Mouse (Mus musculus) adrenal gland, postnatal 36 days (tissue): ENCODE results near the gene Rabepk. TPM values are rescaled to one million over a fixed set of nuclear protein-coding genes. Genes with fewer than 3 reads are reported as not detected.
"Not testable (repeated sequence)": the region's sequence is repeated elsewhere in the genome, so short reads cannot be mapped to it uniquely, and the experiment has no call there.

Experiments used
- DNase-seq, 2 experiments: peaks; one replicate each; pipeline ENCODE4 v3.0.0; 2021; ENCODE audit warnings: mixed read lengths in 1 of 2
- total RNA-seq, 2 experiments: library from RNA; stranded (reverse); gene quantifications; 2 replicates each; pipeline ENCODE4 v1.2.3; 2021

The Rabepk gene
- total RNA-seq, 2 experiments from 2014 or later, result 27.6 to 29.7 TPM

- no peak for DNase-seq
Measured at GRCm38 (mm10) chr2:34764801-34765200, 34.9 kb downstream of the Rabepk start.

- DNase-seq, result no peak
Measured at GRCm38 (mm10) chr2:34762872-34763271, 36.8 kb downstream of the Rabepk start.

DNA sequence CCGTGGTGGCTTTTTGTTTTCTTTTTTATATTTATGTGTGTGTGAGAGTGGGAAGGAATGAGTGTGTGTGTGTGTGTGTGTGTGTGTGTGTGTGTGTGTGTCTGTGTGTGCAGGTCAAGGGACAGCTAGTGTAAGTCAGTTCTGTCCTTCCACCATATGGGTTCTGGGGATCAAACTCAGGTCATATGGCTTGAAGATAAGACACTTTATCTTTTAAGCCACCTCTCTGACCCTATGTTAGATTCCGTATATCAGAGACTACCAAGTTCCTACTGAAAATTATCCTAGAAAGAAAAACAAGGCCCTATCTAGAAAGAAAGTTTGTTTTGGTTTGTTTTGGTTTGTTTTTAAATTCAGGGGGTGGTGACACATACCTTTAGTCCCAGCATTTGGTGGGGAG lies 37.5 kb downstream of the Rabepk start:
- DNase-seq, result no peak

DNA sequence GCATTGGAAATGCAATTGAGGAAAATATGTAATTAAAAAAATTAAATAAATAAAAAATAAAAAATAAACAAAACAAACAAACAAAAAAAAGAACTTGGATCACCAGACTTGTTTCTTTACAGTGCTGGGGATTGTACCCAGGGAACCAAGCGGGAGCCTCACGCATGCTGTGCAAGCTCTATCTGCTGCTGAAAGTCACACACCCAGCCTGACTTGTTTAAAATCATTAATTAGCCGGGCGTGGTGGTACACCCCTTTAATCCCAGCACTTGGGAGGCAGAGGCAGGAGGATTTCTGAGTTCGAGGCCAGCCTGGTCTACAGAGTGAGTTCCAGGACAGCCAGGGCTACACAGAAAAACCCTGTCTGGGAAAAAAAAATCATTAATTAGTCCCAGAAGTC lies 38.4 kb downstream of the Rabepk start:
- DNase-seq, result not testable (repeated sequence)

- DNase-seq, result no peak
Measured at GRCm38 (mm10) chr2:34757341-34757740, 42.4 kb downstream of the Rabepk start.

DNA sequence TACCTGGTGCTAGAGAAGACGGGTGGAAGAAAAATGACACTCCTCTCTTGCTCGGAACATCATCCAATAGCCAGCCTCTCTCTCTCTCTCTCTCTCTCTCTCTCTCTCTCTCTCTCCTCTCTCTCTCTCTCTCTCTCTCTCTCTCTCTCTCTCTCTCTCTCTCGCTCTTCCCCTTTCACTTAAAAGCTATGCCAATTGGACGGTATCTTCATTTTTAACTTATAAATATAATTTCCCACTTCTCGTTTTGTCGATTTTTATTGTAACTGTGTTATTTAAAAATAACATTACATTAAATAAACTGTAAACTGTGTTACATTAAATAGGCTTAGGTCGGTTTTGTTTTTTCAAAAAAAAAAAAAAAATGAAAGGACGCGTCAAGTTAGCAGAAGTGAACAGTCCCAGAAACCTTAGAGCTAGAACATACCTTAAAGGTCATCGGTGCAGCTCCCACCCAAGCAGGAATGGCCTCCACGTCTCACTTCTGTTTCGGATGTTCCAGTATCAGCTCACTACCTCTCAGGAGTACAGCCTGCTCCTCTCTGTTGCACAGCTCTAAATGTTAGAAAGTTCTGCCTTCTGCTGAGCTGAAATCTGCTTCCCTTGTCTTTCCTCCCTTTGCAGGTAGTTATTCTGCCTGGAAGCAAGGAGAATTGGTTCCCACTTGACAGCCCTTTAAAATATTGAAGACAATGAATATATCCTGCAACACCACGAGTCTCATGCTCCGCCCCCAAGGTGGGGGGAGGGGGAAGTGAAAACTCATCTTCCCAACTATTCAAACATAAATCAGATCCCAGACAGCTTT lies 45.0 kb downstream of the Rabepk start, which contains the start of gene Gapvd1:
Gene Gapvd1 (minus strand): TSS at position 682 of the 808 bp plus-strand sequence.
- peak; percentile 34 to 75 for DNase-seq

- peak; percentile 93 to 96 for DNase-seq
Measured at GRCm38 (mm10) chr2:34753811-34754550, 45.7 kb downstream of the Rabepk start.

DNA sequence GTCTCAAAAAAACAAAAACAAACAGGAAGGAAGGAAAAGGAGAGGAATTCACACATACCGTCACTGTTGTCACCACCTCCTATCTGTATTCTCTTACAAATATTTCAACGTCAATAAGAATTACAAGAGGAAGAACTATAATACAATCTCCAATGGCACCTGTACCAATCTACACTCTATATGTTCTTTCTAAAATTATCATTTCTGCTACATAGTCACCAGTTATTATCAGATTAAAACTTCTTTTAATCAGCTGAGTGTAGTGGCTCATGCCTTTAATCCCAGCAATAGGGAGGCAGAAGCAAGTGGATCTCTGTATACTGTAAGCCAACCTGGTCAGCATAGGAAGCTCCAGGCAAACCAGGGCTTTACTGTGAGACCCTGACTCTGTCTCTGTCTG lies 49.5 kb downstream of the Rabepk start:
- no peak for DNase-seq

- DNase-seq, result no peak
Measured at GRCm38 (mm10) chr2:34748479-34748878, 51.2 kb downstream of the Rabepk start.

DNA sequence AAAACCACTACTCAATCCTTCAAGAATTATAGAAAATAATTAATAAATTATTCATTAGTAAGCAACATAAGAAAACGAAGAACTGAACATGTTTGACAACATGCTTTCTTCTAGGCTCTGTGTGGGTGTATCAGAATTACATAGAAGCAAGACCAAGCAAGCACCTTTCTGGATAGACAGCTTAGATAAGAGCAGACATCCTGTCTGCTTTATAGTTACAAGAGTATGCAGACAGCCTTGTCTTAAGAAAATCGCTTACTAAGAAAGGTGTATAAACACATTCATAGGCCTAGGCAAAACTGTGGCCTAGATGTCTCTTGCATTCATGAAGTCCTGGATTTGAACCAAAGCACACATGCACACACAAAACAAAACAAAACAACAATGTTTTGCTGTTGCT lies 54.0 kb downstream of the Rabepk start:
- DNase-seq, result no peak

DNA sequence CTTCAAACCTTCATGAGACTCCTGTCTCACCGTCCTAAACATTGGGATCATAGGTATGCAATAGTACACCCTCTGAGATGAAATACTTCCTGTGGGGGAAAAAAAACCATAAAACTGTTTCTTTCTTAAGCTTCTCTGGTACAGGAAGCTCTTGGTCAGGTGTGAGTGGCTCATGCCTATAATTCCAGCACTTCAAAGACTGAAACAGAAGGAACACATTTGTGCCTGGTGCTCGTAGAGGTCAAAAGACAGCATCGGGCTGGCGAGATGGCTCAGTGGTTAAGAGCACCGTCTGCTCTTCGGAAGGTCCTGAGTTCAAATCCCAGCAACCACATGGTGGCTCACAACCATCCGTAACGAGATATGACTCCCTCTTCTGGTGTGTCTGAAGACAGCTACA lies 55.2 kb downstream of the Rabepk start:
- DNase-seq, result no peak

DNA sequence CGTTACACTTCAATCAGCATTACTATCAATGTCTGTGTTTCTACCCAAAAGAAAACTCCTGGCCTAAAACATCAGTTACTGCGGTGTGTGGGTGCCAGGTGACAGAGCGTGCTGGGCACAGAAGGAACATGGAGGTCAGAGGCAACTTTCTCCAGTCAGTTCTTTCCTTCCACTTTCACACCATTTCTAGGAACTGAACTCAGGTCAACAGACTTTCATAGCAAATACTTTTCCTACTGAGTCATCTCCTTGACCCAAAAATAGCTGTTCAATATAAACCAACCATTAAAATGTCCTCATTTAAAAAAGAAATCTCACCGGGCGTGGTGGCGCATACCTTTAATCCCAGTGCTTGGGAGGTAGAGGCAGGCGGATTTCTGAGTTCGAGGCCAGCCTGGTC lies 57.0 kb downstream of the Rabepk start:
- no peak for DNase-seq

GRCm38 (mm10) chr2:34741390-34742159 lies 58.1 kb downstream of the Rabepk start:
- no peak for DNase-seq

DNA sequence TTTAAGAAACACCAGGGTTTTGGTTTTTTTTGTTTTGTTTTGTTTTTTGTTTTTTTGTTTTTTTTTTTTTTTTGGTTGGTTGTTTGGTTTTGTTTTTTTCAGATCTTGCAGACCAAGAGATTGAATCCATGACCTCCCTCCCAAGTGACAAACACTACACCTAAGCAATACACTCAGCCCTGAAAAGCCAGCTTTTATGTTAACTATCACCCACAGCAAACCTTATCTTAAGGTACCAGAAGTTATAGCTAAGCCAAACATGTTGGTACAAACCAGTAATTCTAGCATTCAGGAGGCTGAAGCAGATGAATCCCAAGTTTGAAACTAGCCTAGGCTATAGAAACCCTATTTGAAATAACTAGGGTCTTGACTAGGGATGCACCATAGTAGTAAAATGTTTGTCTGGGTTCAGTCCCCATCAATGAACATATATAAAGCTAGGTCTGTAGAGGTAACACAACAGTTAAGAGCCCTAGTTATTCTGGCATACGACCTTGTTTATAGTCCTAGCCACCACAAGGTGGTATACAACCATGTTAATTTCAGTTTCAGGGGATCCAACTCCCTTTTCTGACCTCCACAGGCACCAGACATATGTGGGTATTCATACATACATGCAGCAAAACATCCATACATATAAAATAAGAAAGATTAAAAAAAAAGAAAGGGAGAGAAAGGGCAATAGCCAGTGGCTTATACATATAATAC lies 59.9 kb downstream of the Rabepk start:
- no peak for DNase-seq

- DNase-seq, result no peak
Measured at GRCm38 (mm10) chr2:34737911-34738310, 61.8 kb downstream of the Rabepk start.

- no peak for DNase-seq
Measured at GRCm38 (mm10) chr2:34736626-34737025, 63.1 kb downstream of the Rabepk start.

Other genes starting within 250 kb of the Rabepk start
- 10 to 100 TPM; 57.9 to 62.0 TPM for gene Gapvd1, start 44.7 kb downstream of the Rabepk start, total RNA-seq
- gene Hspa5, start 27.9 kb downstream of the Rabepk start, total RNA-seq, result 100 to 1,000 TPM; 651 to 795 TPM
- 10 to 100 TPM; 71.5 to 71.6 TPM for gene Fbxw2, start 26.4 kb upstream of the Rabepk start, total RNA-seq
- not detected for gene Gm34653, start 33.1 kb upstream of the Rabepk start, total RNA-seq
- gene Cutal, start 74.5 kb upstream of the Rabepk start, total RNA-seq, result under 1 TPM; 0.20 to 0.86 TPM
- 10 to 100 TPM; 38.4 to 44.6 TPM for gene Psmd5, start 75.1 kb upstream of the Rabepk start, total RNA-seq
- 1 to 10 TPM; 2.2 to 2.4 TPM for gene Phf19, start 114.1 kb upstream of the Rabepk start, total RNA-seq
- 1 to 10 TPM; 1.3 to 2.2 TPM for gene Traf1, start 161.9 kb upstream of the Rabepk start, total RNA-seq